Mouse (Mus musculus): ENCODE measurements around the gene Kcna4. TPM values are rescaled to one million over a fixed set of nuclear protein-coding genes. Genes with fewer than 3 reads are reported as not detected.

The Kcna4 gene
- polyA plus RNA-seq, 1 experiment from 2014 or later: 12.3 TPM

Other genes with a start within 250 kb of the Kcna4 start
- gene Fshb, start 231.0 kb upstream of the Kcna4 start, polyA plus RNA-seq (2015; fragmentation: Nextera tagmentation; extraction: Ambion mirVana): not detected in 2 replicates